Mouse (Mus musculus) limb, embryonic 12.5 days (tissue): Measurements from ENCODE around the gene Selp. TPM values are rescaled to one million over a fixed set of nuclear protein-coding genes. Genes with fewer than 3 reads are reported as not detected.

Source experiments
- ATAC-seq: fragments of 200-750 bp; cut with Nextera tagmentation; 2 replicates; pipeline ENCODE4 v1.8.0; 2017; ENCODE audit warnings: low read depth, moderate TSS enrichment; ENCODE audit not compliant: insufficient number of reproducible peaks, insufficient read depth, low FRiP score, low TSS enrichment
- H3K27ac ChIP-seq: fragments of 300-500 bp; sonication (generic); 2 replicates; pipeline ENCODE4 v1.5.1; 2016; ENCODE audit warnings: mild to moderate bottlenecking, moderate library complexity
- H3K27me3 ChIP-seq: fragments of 300-500 bp; sonication (generic); 2 replicates; pipeline ENCODE4 v1.6.1; 2016; ENCODE audit warnings: mild to moderate bottlenecking, moderate library complexity
- H3K36me3 ChIP-seq: fragments of 300-500 bp; sonication (generic); 2 replicates; pipeline ENCODE4 v1.6.1; 2016; ENCODE audit warnings: mild to moderate bottlenecking, moderate library complexity
- H3K4me1 ChIP-seq: fragments of 300-500 bp; sonication (generic); replicated peaks from 2 replicates; pipeline ENCODE4 v1.6.1; 2016
- H3K4me2 ChIP-seq: fragments of 300-500 bp; sonication (generic); 2 replicates; pipeline ENCODE4 v1.6.1; 2016; ENCODE audit warnings: mild to moderate bottlenecking, moderate library complexity
- H3K4me3 ChIP-seq: fragments of 300-500 bp; sonication (generic); replicated peaks from 2 replicates; pipeline ENCODE4 v1.5.1; 2016; ENCODE audit warnings: mild to moderate bottlenecking
- H3K9ac ChIP-seq: fragments of 300-500 bp; sonication (generic); replicated peaks from 2 replicates; pipeline ENCODE4 v1.6.1; 2016; ENCODE audit warnings: mild to moderate bottlenecking, moderate library complexity
- H3K9me3 ChIP-seq: fragments of 300-500 bp; sonication (generic); 2 replicates; pipeline ENCODE4 v1.6.1; 2016; ENCODE audit warnings: mild to moderate bottlenecking, moderate library complexity
- WGBS: fragments of 180-500 bp; shearing (Covaris S2); methylation state at CpG from one replicate; pipeline ENCODE4 v1.1.7; 2016; 5-methylcytosine and 5-hydroxymethylcytosine counted together
- polyA plus RNA-seq: library from polyadenylated mRNA; unstranded; fragments of >200 nt; fragmentation: Nextera tagmentation; extraction: Ambion mirVana; gene quantifications from 2 replicates; pipeline ENCODE4 v1.2.1, GENCODE M21; 2016

Gene Selp
- polyA plus RNA-seq, 1 experiment from 2014 or later: not detected

- WGBS: 58% methylated on average over 3 of the region's 3 CpGs
- peaks cover 5% of the 10 kb centered on the region; the same call in 1 of the 2 replicates for H3K4me1 ChIP-seq
- H3K4me2 ChIP-seq: no peak overlapping the region
- H3K27me3 ChIP-seq: no peaks in the 10 kb centered on the region
- H3K9me3 ChIP-seq: no peaks in the 10 kb centered on the region
- H3K36me3 ChIP-seq: no peaks in the 10 kb centered on the region
- no peak overlapping the region for H3K27ac ChIP-seq
- H3K4me3 ChIP-seq: no peak overlapping the region
- no peak overlapping the region for H3K9ac ChIP-seq
- ATAC-seq: no peak
Observed at GRCm38 (mm10) chr1:164119892-164120776, 5.1 kb downstream of the Selp start.

- no peak overlapping the region for H3K4me2 ChIP-seq
- no peaks in the 10 kb centered on the region for H3K27me3 ChIP-seq
- ATAC-seq: no peak
- no peak overlapping the region for H3K27ac ChIP-seq
- H3K9ac ChIP-seq: no peak overlapping the region
- H3K36me3 ChIP-seq: no peaks in the 10 kb centered on the region
- no peaks in the 10 kb centered on the region for H3K9me3 ChIP-seq
- peaks cover 5% of the 10 kb centered on the region; the same call in 1 of the 2 replicates for H3K4me1 ChIP-seq
- 84% methylated on average over 3 of the region's 3 CpGs for whole genome bisulfite sequencing
- H3K4me3 ChIP-seq: no peak overlapping the region
Observed at GRCm38 (mm10) chr1:164120777-164121158, 5.7 kb downstream of the Selp start.

DNA sequence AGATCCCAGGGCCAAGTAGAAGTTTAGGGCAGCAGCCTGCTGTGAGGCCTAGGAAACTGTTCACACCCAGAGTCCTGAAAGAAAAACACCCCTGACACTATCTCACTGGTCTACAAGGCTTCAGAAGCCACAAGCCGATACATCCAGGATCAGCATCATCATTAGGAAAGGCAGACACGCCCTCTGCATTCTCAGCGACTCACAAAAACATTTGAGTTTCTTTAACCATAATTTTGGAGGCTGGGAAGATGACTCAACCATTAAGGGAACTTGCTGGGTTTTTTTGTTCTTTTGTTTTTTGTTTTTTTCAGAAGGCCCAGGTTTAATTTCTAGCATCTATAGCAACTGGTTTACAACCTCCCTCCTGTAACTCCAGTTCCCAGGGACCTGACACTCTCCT lies 8.8 kb downstream of the Selp start:
- H3K27ac ChIP-seq: no peak overlapping the region
- H3K4me1 ChIP-seq: peaks cover 5% of the 10 kb centered on the region; the same call in 1 of the 2 replicates
- H3K36me3 ChIP-seq: no peaks in the 10 kb centered on the region
- no peaks in the 10 kb centered on the region for H3K27me3 ChIP-seq
- ATAC-seq: no peak
- H3K4me3 ChIP-seq: no peak overlapping the region
- no peak overlapping the region for H3K9ac ChIP-seq
- no peak overlapping the region for H3K4me2 ChIP-seq
- WGBS: 30% methylated on average over 3 of the region's 3 CpGs
- no peaks in the 10 kb centered on the region for H3K9me3 ChIP-seq

- H3K36me3 ChIP-seq: no peaks in the 10 kb centered on the region
- H3K9ac ChIP-seq: no peak overlapping the region
- H3K4me1 ChIP-seq: no peaks in the 10 kb centered on the region
- 69% methylated on average over 3 of the region's 3 CpGs for WGBS
- H3K9me3 ChIP-seq: no peaks in the 10 kb centered on the region
- H3K4me2 ChIP-seq: no peak overlapping the region
- no peak overlapping the region for H3K4me3 ChIP-seq
- no peak for ATAC-seq
- no peak overlapping the region for H3K27ac ChIP-seq
- no peaks in the 10 kb centered on the region for H3K27me3 ChIP-seq
Observed at GRCm38 (mm10) chr1:164130013-164130412, 14.9 kb downstream of the Selp start.

- 95% methylated on average over 1 of the region's 1 CpGs for WGBS
- Histone ChIP-seq H3K4me2 (no peak overlapping the region), H3K36me3 (no peaks in the 10 kb centered on the region), H3K27ac (no peak overlapping the region), H3K27me3 (no peaks in the 10 kb centered on the region), H3K9me3 (no peaks in the 10 kb centered on the region), H3K9ac (no peak overlapping the region), H3K4me1 (no peaks in the 10 kb centered on the region), H3K4me3 (no peak overlapping the region)
- ATAC-seq: no peak
Observed at GRCm38 (mm10) chr1:164132609-164133008, 17.5 kb downstream of the Selp start.

GRCm38 (mm10) chr1:164134101-164134500 lies 19.0 kb downstream of the Selp start:
- Histone ChIP-seq H3K4me2 (no peak overlapping the region), H3K36me3 (no peaks in the 10 kb centered on the region), H3K4me3 (no peak overlapping the region), H3K9me3 (no peaks in the 10 kb centered on the region), H3K4me1 (no peaks in the 10 kb centered on the region), H3K27ac (no peak overlapping the region), H3K9ac (no peak overlapping the region), H3K27me3 (no peaks in the 10 kb centered on the region)
- WGBS: 84% methylated on average over 6 of the region's 6 CpGs
- ATAC-seq: no peak

- Histone ChIP-seq H3K4me1 (no peaks in the 10 kb centered on the region), H3K27ac (no peak overlapping the region), H3K9me3 (no peaks in the 10 kb centered on the region), H3K27me3 (no peaks in the 10 kb centered on the region), H3K36me3 (no peaks in the 10 kb centered on the region), H3K4me2 (no peak overlapping the region), H3K4me3 (no peak overlapping the region), H3K9ac (no peak overlapping the region)
- no peak for ATAC-seq
- 69% methylated on average over 5 of the region's 5 CpGs for WGBS
Observed at GRCm38 (mm10) chr1:164135360-164135759, 20.3 kb downstream of the Selp start.

- no peaks in the 10 kb centered on the region for H3K9me3 ChIP-seq
- H3K4me2 ChIP-seq: no peak overlapping the region
- H3K36me3 ChIP-seq: no peaks in the 10 kb centered on the region
- ATAC-seq: no peak
- no peaks in the 10 kb centered on the region for H3K4me1 ChIP-seq
- 63% methylated on average over 11 of the region's 11 CpGs for WGBS
- H3K27ac ChIP-seq: no peak overlapping the region
- no peak overlapping the region for H3K4me3 ChIP-seq
- H3K9ac ChIP-seq: no peak overlapping the region
- no peaks in the 10 kb centered on the region for H3K27me3 ChIP-seq
Observed at GRCm38 (mm10) chr1:164135960-164136359, 20.9 kb downstream of the Selp start.

GRCm38 (mm10) chr1:164136636-164137035 lies 21.6 kb downstream of the Selp start:
- H3K27ac ChIP-seq: no peak overlapping the region
- H3K4me1 ChIP-seq: no peaks in the 10 kb centered on the region
- 72% methylated on average over 6 of the region's 6 CpGs for WGBS
- no peaks in the 10 kb centered on the region for H3K36me3 ChIP-seq
- H3K4me2 ChIP-seq: no peak overlapping the region
- H3K9ac ChIP-seq: no peak overlapping the region
- H3K27me3 ChIP-seq: no peaks in the 10 kb centered on the region
- ATAC-seq: no peak
- no peaks in the 10 kb centered on the region for H3K9me3 ChIP-seq
- H3K4me3 ChIP-seq: no peak overlapping the region

- no peak overlapping the region for H3K27ac ChIP-seq
- H3K9ac ChIP-seq: no peak overlapping the region
- no peaks in the 10 kb centered on the region for H3K27me3 ChIP-seq
- no peaks in the 10 kb centered on the region for H3K9me3 ChIP-seq
- no peaks in the 10 kb centered on the region for H3K4me1 ChIP-seq
- peak overlapping the region; percentile 26; the same call in 1 of the 2 replicates for H3K4me2 ChIP-seq
- peak; percentile 52 for ATAC-seq
- no peaks in the 10 kb centered on the region for H3K36me3 ChIP-seq
- 8% methylated on average over 5 of the region's 5 CpGs for WGBS
- H3K4me3 ChIP-seq: no peak overlapping the region
Observed at GRCm38 (mm10) chr1:164138365-164139130, 23.5 kb downstream of the Selp start.

DNA sequence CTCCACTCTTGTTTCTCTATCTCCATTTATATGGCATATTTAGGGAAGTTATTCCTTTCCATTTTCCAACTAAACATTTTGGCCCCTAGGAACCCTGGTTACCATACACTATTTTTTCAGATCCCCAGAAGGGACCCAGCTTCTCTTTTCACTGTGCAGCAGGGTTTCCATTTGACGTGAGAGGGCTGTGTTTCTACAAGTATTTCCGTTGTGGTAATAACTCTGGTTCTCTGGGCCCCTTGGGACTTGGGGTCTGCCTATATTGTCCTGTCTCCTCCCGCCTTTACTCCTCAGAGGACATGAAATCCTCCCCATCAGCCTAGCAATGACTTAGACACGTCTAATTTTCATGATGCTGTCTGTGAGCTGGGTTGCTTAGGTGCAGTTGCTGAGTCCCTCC lies 24.4 kb downstream of the Selp start:
- WGBS: 70% methylated on average over 4 of the region's 4 CpGs

More for the DNA sequence above, 24.4 kb downstream of the Selp start:
- Histone ChIP-seq H3K4me2 (no peak overlapping the region), H3K9ac (no peak overlapping the region), H3K9me3 (no peaks in the 10 kb centered on the region), H3K4me1 (no peaks in the 10 kb centered on the region), H3K27ac (no peak overlapping the region), H3K27me3 (no peaks in the 10 kb centered on the region), H3K36me3 (no peaks in the 10 kb centered on the region), H3K4me3 (no peak overlapping the region)
- no peak for ATAC-seq
